Mouse (Mus musculus) ES-E14 (cell line): ENCODE measurements around the gene Gpr107. TPM values are rescaled to one million over a fixed set of nuclear protein-coding genes. Genes with fewer than 3 reads are reported as not detected.

Source experiments
- DNase-seq: peaks from one replicate; pipeline ENCODE4 v3.0.0-alpha.2; 2013; ENCODE audit warnings: low read depth, low spot score
- H3K27ac ChIP-seq: 2 replicates; pipeline ENCODE4 v1.5.1; 2012; ENCODE audit warnings: low read depth, mild to moderate bottlenecking, low read length, moderate library complexity, mixed read lengths; ENCODE audit not compliant: poor library complexity, insufficient read depth, severe bottlenecking
- H3K36me3 ChIP-seq: 2 replicates; pipeline ENCODE4 v1.6.1; 2012; ENCODE audit warnings: mild to moderate bottlenecking, low read length, moderate library complexity, mixed read lengths; ENCODE audit not compliant: control insufficient read depth, poor library complexity, insufficient read depth, severe bottlenecking
- H3K4me1 ChIP-seq, 2 experiments: fragments of 150-350 bp in 1 of 2; sonication (generic) in 1 of 2; 2 replicates each; pipeline ENCODE4 v1.6.1; 2012; ENCODE audit warnings: low read length in 2 of 2, mild to moderate bottlenecking in 1 of 2, mixed read lengths in 1 of 2; ENCODE audit not compliant: control insufficient read depth in 2 of 2, insufficient read depth in 2 of 2, poor library complexity in 1 of 2
- H3K4me3 ChIP-seq, 2 experiments: fragments of 150-350 bp in 1 of 2; sonication (generic) in 1 of 2; 2 replicates each; pipeline ENCODE4 v1.5.1; 2012; ENCODE audit warnings: low read length in 2 of 2, low read depth in 1 of 2, mild to moderate bottlenecking in 1 of 2, mixed read lengths in 1 of 2; ENCODE audit not compliant: insufficient read depth in 1 of 2, poor library complexity in 1 of 2, severe bottlenecking in 1 of 2
- H3K9ac ChIP-seq: 2 replicates; pipeline ENCODE4 v1.6.1; 2012; ENCODE audit warnings: low read depth, mild to moderate bottlenecking, low read length, mixed read lengths; ENCODE audit not compliant: poor library complexity, insufficient read depth, severe bottlenecking
- H3K9me3 ChIP-seq: fragments of 150-350 bp; sonication (generic); 2 replicates; pipeline ENCODE4 v1.6.1; 2012; ENCODE audit warnings: low read depth, mild to moderate bottlenecking, low read length; ENCODE audit not compliant: control insufficient read depth, insufficient read depth
- CHD2 ChIP-seq: IDR thresholded peaks from 2 replicates; pipeline ENCODE4 v1.6.1; 2014; ENCODE audit warnings: mild to moderate bottlenecking, low read depth, low read length, inconsistent platforms
- HCFC1 ChIP-seq: IDR thresholded peaks from 2 replicates; pipeline ENCODE4 v1.6.1; 2012; ENCODE audit warnings: low read length, inconsistent platforms, borderline replicate concordance; ENCODE audit not compliant: insufficient read depth
- MAFK ChIP-seq: IDR thresholded peaks from 2 replicates; pipeline ENCODE4 v1.6.1; 2014; ENCODE audit warnings: mild to moderate bottlenecking, low read depth, low read length, inconsistent platforms; ENCODE audit not compliant: insufficient read depth
- ZC3H11A ChIP-seq: IDR thresholded peaks from 2 replicates; pipeline ENCODE4 v1.6.1; 2012; ENCODE audit warnings: low read depth, mild to moderate bottlenecking, inconsistent platforms, low read length, borderline replicate concordance
- ZNF384 ChIP-seq: IDR thresholded peaks from 2 replicates; pipeline ENCODE4 v1.6.1; 2012; ENCODE audit warnings: low read depth, low read length, inconsistent platforms
- in situ Hi-C, 2 experiments: fragments of 600-800 bp; cut with MboI; formaldehyde crosslinking; loops; one replicate each; pipeline ENCODE4 v1.15.1; 2025; ENCODE audit warnings: low sequenced_read_pairs in 2 of 2, inconsistent platforms in 1 of 2; ENCODE audit not compliant: unreplicated experiment in 2 of 2
- total RNA-seq: library from RNA; depleted of rRNA; stranded (reverse); fragments of 300-350 nt; gene quantifications from 2 replicates; pipeline ENCODE4 v1.2.3, GENCODE M21; 2012

The Gpr107 gene
- total RNA-seq, 1 experiment = 111 TPM

DNA sequence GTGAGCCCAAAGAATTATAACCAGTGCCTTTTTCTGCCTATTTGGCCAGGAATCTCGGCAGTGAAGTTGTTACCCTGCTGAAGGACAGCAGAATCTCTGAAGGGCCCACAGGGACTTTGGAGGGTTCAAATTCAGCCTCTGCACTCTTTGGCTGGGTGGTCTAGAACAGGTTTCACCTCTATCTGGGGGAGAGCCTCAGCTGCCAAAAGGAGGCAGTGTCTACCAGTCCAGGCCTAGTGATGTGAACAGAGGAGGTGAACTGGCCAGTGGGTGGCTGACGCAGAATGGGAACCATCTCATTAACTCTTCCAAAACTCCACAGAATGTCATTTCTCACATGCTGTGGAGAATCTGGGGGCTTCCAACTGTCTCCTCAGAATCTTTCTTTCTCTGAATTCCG is 9.6 kb upstream of the Gpr107 start:
- Histone ChIP-seq H3K27ac (no peak overlapping the region), H3K9ac (no peak overlapping the region), H3K4me3 (peak overlapping the region; percentile 74 to 84; a peak in 3 of 4 replicates), H3K9me3 (no peaks in the 10 kb centered on the region), H3K36me3 (no peaks in the 10 kb centered on the region), H3K4me1 (peaks cover 1 to 22% of the 10 kb centered on the region in 2 experiments)
- in situ Hi-C loops = no loop called here
- no peak for DNase-seq
- TF ChIP-seq ZC3H11A (0 out of 2 replicates have a peak, but pooled peaks have one; percentile 1), HCFC1 (no peak)

- no peak overlapping the region for H3K27ac ChIP-seq
- no peak for TF ChIP-seq ZNF384
- TF ChIP-seq HCFC1 = no peak
- TF ChIP-seq CHD2 = no peak
- no peak for TF ChIP-seq ZC3H11A
- TF ChIP-seq MAFK = no peak
- H3K9me3 ChIP-seq = no peaks in the 10 kb centered on the region
- H3K4me3 ChIP-seq = no peak overlapping the region
- no peaks in the 10 kb centered on the region for H3K36me3 ChIP-seq
- DNase-seq = no peak
- H3K9ac ChIP-seq = peak overlapping the region; percentile 13; the same call in 1 of the 2 replicates
- in situ Hi-C loops = no loop called here
- H3K4me1 ChIP-seq = peaks cover 1 to 22% of the 10 kb centered on the region in 2 experiments
Measured at GRCm38 (mm10) chr2:31143326-31143725, 8.8 kb upstream of the Gpr107 start.

GRCm38 (mm10) chr2:31143768-31144695 is 8.1 kb upstream of the Gpr107 start:
- H3K36me3 ChIP-seq = no peaks in the 10 kb centered on the region
- TF ChIP-seq CHD2 (no peak), MAFK (peak; percentile 58; the same call in 1 of the 2 replicates)
- no peak for DNase-seq
- H3K9me3 ChIP-seq = no peaks in the 10 kb centered on the region
- H3K9ac ChIP-seq = no peak overlapping the region
- in situ Hi-C loops = no loop called here
- peaks cover 1 to 22% of the 10 kb centered on the region in 2 experiments for H3K4me1 ChIP-seq
- no peak overlapping the region for H3K4me3 ChIP-seq
- no peak overlapping the region for H3K27ac ChIP-seq

DNA sequence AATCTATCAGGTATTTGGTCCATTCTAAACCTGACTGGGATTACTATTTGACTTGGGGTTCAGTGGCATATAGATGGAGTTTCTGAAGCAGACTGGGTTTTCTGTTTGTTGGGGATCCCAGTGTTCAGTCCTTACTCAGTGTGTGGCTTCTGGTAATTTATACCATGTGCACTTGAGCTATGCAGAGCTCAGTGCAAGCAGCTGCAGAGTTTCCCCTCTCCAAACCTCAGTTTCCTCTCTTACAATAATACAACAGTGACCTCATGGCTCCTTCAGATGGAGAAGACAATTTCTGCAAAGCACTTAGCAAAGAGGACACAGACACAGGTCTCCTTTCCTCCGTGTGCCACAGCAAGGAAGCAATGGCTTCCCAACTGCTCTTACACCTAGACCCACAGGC is 7.2 kb upstream of the Gpr107 start:
- no peak for DNase-seq
- Histone ChIP-seq H3K27ac (no peak overlapping the region), H3K4me3 (no peak overlapping the region), H3K4me1 (peaks cover 1 to 21% of the 10 kb centered on the region in 2 experiments), H3K9ac (no peak overlapping the region), H3K36me3 (no peaks in the 10 kb centered on the region), H3K9me3 (no peaks in the 10 kb centered on the region)
- in situ Hi-C loops = no loop called here
- TF ChIP-seq HCFC1 (no peak), MAFK (no peak), CHD2 (no peak), ZNF384 (no peak), ZC3H11A (no peak)
